Mouse (Mus musculus) small intestine, adult 2 months (tissue): ENCODE measurements around the gene Hivep1.

Experiments
- CTCF ChIP-seq: fragments of 200-500 bp; IDR thresholded peaks from 2 replicates; pipeline ENCODE4 v1.5.1; 2012; ENCODE audit warnings: low read depth, mild to moderate bottlenecking, control low read depth, inconsistent platforms, low read length, moderate library complexity, mixed read lengths; ENCODE audit not compliant: insufficient replicate concordance, insufficient read length; ENCODE audit errors: extremely low read depth
- POLR2A ChIP-seq: fragments of 200-500 bp; IDR thresholded peaks from 2 replicates; pipeline ENCODE4 v1.6.1; 2012; ENCODE audit warnings: low read depth, mild to moderate bottlenecking, control low read depth, inconsistent platforms, low read length, moderate library complexity

GRCm38 (mm10) chr13:42098522-42098921 lies 46.7 kb downstream of the Hivep1 start:
- TF ChIP-seq CTCF (no peak), POLR2A (no peak)
